Mouse (Mus musculus) gastrocnemius, postnatal 14 days (tissue): ENCODE measurements around the gene S100a14. TPM values are rescaled to one million over a fixed set of nuclear protein-coding genes. Genes with fewer than 3 reads are reported as not detected.

Experiments used
- DNase-seq: peaks from one replicate; pipeline ENCODE4 v3.0.0; 2021; ENCODE audit warnings: mixed read lengths
- intact Hi-C: fragments of 180-260 bp; cut with DNase I; formaldehyde crosslinking; loops from one replicate; pipeline ENCODE4 v1.15.1; 2025; ENCODE audit warnings: low total_unique reads
- long read RNA-seq, 2 experiments: library from polyadenylated mRNA; stranded (forward); transcript quantifications; one replicate each; pipeline ENCODE4 v2.0.0; 2021
- total RNA-seq, 2 experiments: library from RNA; stranded (reverse); gene quantifications; 2 replicates each; pipeline ENCODE4 v1.2.3; 2021

S100a14 gene
- not detected for total RNA-seq
- long read RNA-seq, experiment 1: 0 reads
- long read RNA-seq, experiment 2: 0 reads

DNA sequence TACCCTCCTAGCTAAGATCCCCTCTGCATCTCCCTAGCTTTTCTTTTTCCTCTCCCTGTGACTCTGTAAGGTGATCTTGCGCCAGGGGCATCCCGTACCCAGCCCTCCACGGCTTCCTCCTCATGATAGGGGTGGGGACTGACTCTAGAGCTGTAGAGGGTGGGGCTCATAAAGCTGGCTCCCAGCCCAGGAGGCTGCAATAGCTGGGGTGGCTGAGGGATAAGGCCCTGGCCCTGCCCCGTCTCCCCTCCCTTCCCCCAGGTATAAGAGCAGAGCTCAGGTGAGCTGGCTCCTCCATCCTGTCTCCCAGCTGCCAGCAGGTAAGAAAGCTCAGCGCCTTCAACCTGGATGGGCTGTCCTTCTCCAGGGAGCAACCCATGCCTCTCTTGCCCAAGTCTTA lies at the start of gene S100a14:
TSS of gene S100a14 (plus strand) at position 277 of the 400 bp plus-strand sequence.
- DNase-seq: peak; percentile 32
- intact Hi-C loops: loop anchor here (5.0 kb wide), 2 partner anchors 56 to 91 kb away; no protein-coding TSS in a partner anchor

DNA sequence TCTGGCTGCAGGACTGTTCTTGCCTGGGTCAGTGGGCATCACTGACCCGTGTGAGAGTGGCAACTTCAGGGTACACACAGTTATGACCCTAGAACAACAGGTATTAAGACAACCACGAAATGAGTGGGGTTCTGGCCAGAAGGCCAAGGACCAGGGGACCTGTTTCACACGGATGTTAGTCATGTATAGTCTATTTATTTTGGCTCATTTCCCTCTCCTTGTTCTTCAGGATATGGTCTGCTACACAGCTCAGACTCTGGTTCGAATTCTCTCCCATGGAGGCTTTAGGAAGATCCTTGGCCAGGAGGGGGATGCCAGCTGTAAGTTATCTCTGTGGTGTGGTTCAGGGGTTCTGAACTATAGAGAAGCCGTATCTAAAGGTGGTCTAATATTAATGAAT lies 39.7 kb upstream of the S100a14 start:
- intact Hi-C loops: no loop called here

DNA sequence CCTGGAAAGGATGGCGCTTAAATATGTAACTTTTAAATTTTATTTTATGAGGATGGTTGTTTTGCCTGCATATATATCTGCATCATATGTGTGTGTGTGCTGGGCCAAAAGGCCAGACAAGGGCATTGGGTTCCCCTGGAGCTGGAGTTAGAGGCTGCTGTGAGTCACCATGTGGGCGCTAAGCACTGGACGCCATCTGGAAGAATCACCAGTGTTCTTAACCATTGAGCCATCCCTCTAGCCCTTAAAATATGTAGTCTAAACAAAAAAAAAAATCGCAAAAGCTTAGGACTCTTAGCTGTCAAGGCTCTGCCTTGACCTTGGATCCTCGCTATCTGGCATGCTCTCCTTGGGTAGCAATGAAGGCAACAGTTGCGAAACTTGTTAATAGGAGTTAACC lies 38.1 kb upstream of the S100a14 start:
- no peak for DNase-seq
- intact Hi-C loops: no loop called here

More for the DNA sequence above, 39.7 kb upstream of the S100a14 start:
- DNase-seq: no peak

DNA sequence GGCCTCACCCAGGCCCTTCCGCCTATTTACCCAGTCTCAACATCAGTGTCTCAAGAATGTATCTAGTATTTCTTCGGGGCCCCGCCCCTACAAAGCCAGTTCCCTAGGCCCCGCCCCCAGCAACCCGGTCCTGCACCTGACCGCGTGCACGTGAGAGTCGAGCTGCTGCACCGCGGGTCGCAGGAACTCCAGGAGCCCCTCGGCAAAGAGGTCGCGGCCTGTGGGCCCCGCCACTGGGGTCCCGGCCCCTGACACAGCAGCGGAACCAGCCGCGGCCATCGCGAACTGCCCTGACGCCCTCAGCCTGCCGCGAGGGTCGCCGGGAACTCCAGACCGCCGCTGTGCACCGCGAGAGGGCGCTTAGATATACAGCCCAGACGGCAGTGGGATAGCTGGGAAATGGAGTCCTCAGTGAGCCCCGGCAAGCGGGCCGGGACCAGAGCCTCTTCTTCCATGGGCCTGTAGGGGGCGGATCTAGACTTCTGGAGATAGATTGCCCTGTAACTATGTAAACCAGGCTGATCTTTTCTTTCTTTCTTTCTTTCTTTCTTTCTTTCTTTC lies 35.9 kb upstream of the S100a14 start, which contains the start of gene Snapin:
TSS of gene Snapin (minus strand) at position 338 of the 561 bp plus-strand sequence.
- peak; percentile 95 for DNase-seq
- intact Hi-C loops: no loop called here

DNA sequence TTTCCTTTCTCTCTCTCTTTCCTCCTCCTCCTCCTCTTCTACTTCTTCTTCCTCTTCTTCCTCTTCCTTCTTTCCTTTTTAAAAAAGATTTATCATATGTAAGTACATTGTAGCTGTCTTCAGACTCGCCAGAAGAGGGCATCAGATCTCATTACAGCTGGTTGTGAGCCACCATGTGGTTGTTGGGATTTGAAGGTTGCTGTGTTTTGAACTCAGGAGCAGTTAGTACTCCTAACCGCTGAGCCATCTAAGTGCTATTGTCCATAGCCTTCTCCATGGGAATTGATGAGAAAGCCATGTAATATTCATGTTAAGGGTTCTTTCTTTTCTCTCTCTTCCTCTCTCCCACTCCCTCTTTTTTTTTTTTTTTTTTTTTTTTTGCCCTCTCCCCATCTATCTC lies 35.3 kb upstream of the S100a14 start:
- intact Hi-C loops: no loop called here
- DNase-seq: no peak

DNA sequence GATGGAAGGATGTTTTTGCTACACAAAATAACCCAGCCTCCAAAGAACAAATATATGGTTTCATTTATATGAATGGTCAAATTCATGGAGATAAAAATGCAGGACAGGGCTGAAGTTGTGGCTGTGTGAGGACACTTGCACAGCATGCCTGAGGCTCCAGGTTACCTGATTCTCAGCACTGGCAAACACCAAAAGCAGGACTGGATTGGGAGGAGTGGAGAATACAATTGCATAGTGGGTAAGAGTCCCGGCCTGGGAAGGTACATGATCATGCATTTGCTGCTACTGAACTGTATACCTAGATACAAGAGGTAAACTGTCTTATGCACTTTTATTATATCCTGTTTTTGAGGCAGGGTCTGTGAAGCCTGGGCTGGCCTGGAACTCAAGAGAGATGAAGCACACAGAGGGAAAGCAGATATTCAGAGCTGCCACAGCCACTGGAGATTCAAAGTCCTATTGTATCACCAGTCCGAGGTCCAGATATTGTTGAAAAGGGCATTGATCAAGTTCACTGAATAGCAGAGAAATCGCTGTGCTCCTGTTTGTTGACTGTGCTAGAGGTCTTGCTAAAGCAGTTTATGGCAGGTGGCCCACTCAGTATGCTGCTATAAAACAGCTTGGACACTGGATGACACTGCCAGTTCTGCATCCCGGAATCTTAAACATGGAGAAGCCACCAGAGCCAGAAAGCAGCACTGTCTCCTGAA lies 32.7 kb upstream of the S100a14 start:
- intact Hi-C loops: no loop called here
- DNase-seq: no peak

DNA sequence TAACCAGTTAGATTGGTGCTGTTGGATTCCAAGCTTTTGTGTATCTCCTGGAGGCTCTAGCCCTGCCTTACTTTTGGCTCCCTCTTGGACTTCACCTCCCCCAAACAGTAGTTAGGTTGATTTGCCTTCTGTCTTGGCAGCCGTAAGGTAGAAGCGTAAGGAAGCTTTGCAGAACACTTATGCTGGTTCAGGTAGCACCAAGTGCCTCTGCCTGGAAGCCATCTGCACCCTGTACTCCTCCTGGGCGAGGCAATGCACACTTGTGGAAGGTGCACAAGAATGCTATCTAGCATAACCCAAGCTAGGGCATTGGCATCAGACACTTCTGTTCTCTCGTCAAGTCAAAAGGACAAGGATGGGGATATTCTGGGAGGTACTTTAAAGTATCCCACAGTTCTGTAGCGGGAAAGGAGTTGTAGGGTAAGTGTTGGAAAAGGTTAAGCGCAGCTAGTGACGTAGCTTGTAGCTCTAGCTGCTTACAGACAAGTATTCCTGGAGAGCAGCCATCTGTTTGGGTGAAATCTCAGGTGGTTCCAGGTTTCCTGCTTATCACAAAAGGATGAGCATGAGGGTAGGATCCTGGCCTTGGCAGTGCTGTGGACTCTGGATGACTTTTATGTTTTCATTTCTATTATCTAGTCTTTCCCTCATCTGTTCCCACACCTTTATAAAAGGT lies 30.7 kb upstream of the S100a14 start:
- intact Hi-C loops: no loop called here
- DNase-seq: no peak

DNA sequence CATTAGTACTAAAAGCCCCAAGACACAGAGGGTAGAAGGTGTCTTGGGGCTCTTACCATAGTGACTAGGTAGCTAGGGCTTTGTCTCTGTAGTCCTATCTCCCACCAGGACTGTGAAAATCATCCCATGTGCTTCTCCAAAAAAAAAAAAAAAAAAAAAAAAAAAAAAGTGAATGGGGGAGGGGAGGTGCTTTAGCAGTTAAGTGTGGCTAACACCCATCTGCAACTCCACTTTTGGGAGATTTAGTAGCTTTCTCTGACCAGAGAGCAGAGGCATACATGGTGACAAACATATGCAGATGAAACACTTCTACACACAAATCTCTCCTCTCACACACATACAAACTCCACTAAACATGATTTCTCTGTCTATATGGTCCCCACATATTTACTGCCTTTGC lies 29.1 kb upstream of the S100a14 start:
- intact Hi-C loops: no loop called here
- no peak for DNase-seq

DNA sequence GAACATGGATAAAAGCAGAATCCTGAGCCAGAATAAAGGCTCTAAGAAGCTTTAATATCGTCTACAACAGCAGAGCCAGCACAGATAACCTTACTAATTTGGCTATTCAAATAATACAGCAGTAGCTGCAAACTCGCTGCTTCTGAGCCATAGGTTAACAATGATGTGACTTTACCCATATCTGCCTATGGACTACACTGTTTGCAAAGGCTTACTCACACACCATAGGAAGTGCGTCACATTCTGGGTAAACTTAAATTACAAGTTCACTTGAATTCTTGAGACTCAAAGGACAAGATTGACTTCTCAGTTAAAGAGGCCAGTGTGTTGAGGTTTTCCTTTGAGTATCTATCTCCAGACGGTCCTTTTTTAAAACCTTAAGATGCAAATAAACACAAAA lies 23.2 kb upstream of the S100a14 start:
- no peak for DNase-seq
- intact Hi-C loops: no loop called here

DNA sequence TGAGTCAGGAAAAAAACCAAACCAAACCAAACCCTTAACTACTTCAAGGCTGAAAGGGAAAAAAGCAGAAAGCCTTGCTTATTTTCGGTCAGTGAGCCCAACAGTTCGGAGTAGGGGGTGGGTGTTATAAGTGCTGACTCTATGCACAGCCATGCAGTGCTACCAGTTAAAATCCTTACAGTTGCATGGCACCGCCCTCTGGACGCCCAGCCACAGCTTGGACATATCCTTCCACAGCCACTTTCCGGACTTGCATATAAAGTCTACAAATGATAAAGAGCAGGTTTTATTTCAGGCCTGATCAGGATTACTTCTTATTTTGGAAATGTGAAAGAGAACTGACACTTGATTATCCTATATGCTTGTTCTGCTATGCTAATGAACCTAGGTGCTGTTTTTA lies 21.4 kb upstream of the S100a14 start:
- intact Hi-C loops: no loop called here
- no peak for DNase-seq

DNA sequence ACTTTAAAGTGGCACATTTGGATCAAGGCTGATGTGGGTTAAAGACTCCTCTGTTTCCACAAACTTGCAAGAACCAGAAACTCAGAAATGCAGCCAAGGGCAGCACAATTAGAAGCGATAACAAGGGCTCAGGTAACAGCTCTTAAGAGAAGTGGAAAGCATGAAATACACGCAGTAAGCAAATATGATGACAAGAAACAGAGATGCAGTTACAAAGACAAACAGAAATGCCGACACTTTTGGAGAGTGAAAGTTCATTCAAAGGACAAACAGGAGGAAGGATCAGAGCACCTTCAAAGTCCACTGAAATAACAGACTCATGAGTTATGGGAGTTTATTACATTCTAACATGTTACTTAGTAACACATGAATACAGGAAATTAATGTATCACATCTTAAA lies 20.3 kb upstream of the S100a14 start:
- no peak for DNase-seq
- intact Hi-C loops: no loop called here

DNA sequence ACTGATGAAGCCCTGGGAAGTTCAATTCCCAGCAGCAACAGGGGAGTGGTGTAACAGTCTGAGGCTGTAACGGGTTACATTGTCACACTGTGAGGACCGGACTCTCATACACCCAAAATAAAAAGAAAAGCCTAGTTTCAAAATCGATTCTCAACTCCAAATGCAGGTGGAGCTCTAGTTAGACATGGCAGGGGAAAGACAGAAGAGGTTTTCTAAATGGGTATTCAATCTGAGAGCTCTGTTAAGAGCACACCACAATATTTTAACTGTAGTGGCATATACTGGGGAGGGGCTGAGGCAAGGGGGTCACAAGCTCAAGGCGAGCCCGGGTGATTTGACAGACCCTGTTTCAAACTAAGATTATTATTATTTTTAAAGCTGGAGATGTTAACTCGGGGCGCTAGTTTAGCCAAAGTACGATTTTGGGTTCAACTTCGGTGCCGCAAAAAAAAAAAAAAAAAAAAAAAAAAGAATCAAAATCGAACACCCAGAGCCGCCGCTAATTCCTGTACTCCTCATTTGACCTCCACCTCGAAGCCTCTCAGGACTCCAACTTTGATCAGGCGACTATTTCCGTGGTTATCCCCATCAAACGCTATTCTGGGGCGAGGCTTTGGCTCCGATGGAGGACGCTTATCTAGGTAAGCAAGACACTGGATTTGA lies 18.2 kb upstream of the S100a14 start:
- intact Hi-C loops: no loop called here

DNA sequence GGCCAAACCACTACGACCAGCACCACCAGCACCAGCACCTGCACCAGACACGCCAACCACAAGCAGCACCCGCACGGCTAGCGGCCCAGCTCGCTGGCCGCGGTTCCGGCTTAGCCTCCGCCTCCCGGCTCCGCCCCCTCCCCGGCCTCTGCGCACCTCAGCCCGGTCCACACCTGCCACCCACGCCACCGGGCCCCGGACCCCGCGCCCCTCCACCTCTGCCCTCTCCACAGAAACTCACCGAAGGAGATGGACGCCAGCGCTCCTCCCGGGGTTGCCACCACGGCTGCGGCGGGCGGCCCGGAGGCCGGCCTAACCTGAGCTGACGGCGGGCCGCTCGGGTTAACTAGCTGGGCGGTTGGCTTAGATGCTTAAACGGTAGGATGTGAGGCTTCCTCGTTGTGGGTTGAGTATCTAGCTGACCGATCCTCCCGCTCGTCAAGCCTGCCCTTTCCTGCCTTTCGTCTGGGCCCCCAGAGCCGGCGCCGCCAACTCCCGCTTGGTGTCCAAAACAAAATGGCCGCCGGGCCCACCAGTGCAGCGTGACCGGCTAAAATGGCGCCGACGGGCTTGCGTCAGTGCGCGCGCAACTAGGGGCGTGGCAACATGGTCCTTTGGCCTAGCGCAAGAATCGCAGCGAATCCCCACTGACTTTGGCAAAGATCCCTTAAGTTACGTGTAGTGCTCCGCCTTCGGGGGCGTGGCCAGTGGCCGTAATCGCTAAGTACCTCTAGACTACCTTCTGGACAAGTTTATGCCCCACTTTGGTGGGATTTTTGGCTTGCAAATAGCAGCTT lies 17.5 kb upstream of the S100a14 start, which contains the start of gene Chtop:
TSS of gene Chtop (minus strand) at position 549 of the 797 bp plus-strand sequence.
- peak; percentile 100 for DNase-seq
- intact Hi-C loops: no loop called here

More for the DNA sequence above, 18.2 kb upstream of the S100a14 start:
- DNase-seq: no peak

DNA sequence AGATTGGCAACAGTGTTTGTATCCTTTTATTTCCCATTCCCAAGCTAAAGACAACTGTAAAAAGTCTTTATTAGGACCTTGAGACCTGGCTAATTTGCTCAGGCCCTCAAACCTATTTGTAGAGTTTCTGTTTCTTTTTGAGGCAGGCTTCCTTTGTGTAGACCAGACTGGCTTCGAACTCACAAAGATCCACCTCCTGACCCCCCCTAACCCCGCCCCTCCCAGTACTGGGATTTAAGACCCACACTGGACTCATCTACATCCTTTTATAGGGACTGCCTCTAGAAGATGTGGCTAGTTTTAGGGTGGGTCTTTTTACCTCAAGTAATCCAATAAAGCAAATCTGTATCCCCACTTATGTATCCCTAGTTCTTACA lies 16.9 kb upstream of the S100a14 start:
- no peak for DNase-seq
- intact Hi-C loops: no loop called here

DNA sequence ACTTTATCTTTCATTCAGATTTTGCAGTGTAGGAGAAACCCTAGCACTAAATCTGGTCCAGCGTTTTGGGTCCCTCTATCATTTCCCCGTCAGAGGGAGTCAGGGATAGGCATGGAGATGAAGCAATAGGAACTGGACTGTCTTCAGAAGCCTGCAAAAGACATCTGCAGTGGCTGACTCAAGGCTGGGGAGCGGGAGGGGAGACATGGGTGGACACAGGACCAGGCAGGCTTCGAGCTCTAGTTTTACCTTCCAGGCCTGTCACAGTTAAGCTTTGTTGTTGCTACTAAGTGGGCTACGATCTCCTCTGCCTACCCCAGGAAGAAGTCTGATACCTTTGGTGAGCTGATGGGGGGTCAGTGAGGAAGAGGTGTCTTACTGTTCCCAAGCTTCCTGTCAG lies 14.4 kb upstream of the S100a14 start:
- no peak for DNase-seq
- intact Hi-C loops: no loop called here

DNA sequence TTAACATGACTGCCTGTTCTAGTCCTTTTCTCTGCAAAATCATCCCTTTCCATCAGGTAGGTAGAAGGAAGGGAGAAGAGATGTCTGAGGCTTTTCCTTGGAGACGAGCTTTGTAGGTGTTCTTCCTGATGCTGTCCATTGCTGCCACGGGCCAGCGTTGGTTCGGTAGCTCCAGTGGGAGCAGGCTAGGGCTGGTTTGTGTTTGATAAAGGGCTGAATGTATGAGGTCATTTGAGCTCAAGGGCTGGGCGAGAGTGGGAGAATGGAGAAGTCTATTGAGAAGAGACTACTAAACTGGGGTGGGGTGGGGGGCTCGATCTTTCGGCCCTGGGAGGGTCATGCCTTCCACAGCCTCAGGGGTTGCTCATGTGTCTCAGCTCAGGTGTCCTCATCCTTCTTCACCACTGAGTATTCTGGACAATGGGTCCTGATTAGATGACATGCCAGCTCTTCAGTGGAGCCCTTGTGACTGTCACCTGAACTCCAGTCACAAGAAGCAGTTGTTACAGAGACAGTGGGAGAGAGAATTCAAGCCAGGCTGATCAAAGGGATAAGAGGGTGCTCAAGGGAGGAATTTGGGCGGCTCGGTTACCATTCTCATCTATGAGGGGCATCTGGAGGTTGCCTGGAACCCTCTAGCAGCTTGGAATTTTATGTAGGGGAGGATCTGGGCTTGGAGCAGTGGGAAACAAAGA lies 13.6 kb upstream of the S100a14 start:
- DNase-seq: no peak

DNA sequence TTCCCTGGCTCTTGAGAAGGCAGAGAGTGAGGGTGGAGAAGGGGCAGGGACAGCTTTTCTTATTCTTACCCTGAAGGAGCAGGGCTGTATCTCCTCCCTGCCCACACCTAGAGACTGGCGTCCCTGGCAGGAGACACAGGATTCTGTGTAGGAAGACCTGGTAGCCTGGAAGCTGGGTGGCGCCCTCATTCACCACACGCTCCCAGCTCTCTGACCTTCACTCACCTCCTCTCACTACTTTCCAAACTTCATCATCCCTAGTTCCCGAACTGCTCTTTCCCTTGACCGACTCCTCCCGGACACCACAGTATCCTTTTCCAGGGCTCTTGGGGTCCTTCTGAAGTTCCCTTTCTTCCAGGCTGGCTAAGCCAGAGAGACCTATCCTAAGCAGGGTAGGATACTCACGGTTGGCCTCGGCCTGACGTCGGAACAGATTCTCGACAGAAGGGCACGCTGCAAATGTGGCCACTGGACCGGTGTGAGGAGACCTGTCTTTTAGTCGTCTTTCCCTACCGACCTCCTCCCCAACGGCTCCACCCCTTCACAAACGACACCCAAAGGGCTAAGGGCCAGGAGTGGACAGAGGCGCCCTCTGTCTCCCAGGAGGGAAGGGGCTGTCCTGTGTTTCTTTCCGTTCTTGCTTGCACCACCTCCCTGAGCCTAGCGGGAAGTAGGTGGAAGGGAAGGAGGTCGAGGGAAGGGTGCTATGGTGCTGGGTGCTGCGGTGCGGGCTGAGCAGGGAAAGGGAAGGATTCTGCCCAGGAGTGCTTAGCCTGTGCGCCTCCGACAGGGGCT lies 12.7 kb upstream of the S100a14 start, which contains the start of the genes S100a1 and S100a13:
TSS of gene S100a1 (minus strand) at position 597 of the 795 bp plus-strand sequence.
TSS of gene S100a13 (plus strand) at position 640 of the 795 bp plus-strand sequence.
- intact Hi-C loops: no loop called here
- DNase-seq: peak; percentile 68

More for the DNA sequence above, 13.6 kb upstream of the S100a14 start:
- intact Hi-C loops: no loop called here

DNA sequence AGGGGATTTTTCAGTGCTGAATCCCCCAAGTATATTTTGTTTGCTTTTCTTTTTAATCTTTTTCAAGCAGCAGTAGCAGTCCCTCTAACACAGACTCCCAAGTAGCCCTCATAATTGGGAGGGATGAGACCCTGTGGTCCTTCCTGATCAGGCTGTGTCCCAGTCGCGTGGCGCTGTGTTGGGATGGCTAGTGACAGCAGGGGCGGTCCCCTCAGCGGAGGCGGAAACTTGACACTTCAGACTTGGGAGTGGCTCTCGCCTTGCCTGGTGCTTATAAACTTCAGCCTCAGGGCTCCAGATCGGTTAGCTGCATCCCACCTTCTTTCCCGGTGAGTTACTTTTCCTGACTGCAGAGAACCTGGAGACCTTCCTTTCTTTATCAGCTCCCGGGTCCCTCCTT lies 12.0 kb upstream of the S100a14 start:
- intact Hi-C loops: no loop called here
- peak; percentile 74 for DNase-seq
